Mouse (Mus musculus) heart, embryonic 11.5 days (tissue): ENCODE data around the gene Scamp1. TPM values are rescaled to one million over a fixed set of nuclear protein-coding genes. Genes with fewer than 3 reads are reported as not detected.

Source experiments
- ATAC-seq: fragments of 200-750 bp; cut with Nextera tagmentation; replicated peaks from 2 replicates; pipeline ENCODE4 v1.8.0; 2017; ENCODE audit warnings: moderate library complexity; ENCODE audit not compliant: insufficient number of reproducible peaks, low FRiP score, low TSS enrichment
- H3K27ac ChIP-seq: fragments of 300-500 bp; sonication (generic); 2 replicates; pipeline ENCODE4 v1.5.1; 2014; ENCODE audit warnings: mild to moderate bottlenecking, low read depth, low read length
- H3K27me3 ChIP-seq: fragments of 300-500 bp; sonication (generic); 2 replicates; pipeline ENCODE4 v1.6.1; 2014; ENCODE audit warnings: mild to moderate bottlenecking, low read length, mixed read lengths; ENCODE audit not compliant: control insufficient read depth, insufficient read depth
- H3K36me3 ChIP-seq: fragments of 300-500 bp; sonication (generic); 2 replicates; pipeline ENCODE4 v1.6.1; 2014; ENCODE audit warnings: mild to moderate bottlenecking, low read length, moderate library complexity, mixed read lengths; ENCODE audit not compliant: control insufficient read depth, insufficient read depth
- H3K4me1 ChIP-seq: fragments of 300-500 bp; sonication (generic); 2 replicates; pipeline ENCODE4 v1.6.1; 2014; ENCODE audit warnings: low read length; ENCODE audit not compliant: control insufficient read depth, insufficient read depth
- H3K4me2 ChIP-seq: fragments of 300-500 bp; sonication (generic); 2 replicates; pipeline ENCODE4 v1.6.1; 2014; ENCODE audit warnings: mild to moderate bottlenecking, moderate library complexity
- H3K4me3 ChIP-seq: fragments of 300-500 bp; sonication (generic); 2 replicates; pipeline ENCODE4 v1.5.1; 2014; ENCODE audit warnings: low read depth, low read length
- H3K9ac ChIP-seq: fragments of 300-500 bp; sonication (generic); 2 replicates; pipeline ENCODE4 v1.6.1; 2014; ENCODE audit warnings: mild to moderate bottlenecking, low read depth, low read length, moderate library complexity
- H3K9me3 ChIP-seq: fragments of 300-500 bp; sonication (generic); replicated peaks from 2 replicates; pipeline ENCODE4 v1.6.1; 2016; ENCODE audit warnings: low read length; ENCODE audit not compliant: control insufficient read depth
- WGBS: fragments of 180-500 bp; shearing (Covaris S2); extraction: QIAGEN DNeasy Blood & Tissue Kit; methylation state at CpG from one replicate; pipeline ENCODE4 v1.1.7; 2014; ENCODE audit not compliant: insufficient replicate concordance; 5-methylcytosine and 5-hydroxymethylcytosine counted together
- polyA plus RNA-seq: library from polyadenylated mRNA; unstranded; fragments of >200 nt; fragmentation: Nextera tagmentation; extraction: Ambion mirVana; gene quantifications from 2 replicates; pipeline ENCODE4 v1.2.1, GENCODE M21; 2014

Scamp1 gene
- polyA plus RNA-seq, 1 experiment from 2014 or later: 21.2 TPM

- H3K4me1 ChIP-seq: no peaks in the 10 kb centered on the region
- ATAC-seq: no peak
- no peak overlapping the region for H3K9ac ChIP-seq
- no peak overlapping the region for H3K27ac ChIP-seq
- H3K4me3 ChIP-seq: no peak overlapping the region
- no peaks in the 10 kb centered on the region for H3K9me3 ChIP-seq
- no peaks in the 10 kb centered on the region for H3K27me3 ChIP-seq
- no peaks in the 10 kb centered on the region for H3K36me3 ChIP-seq
- 44% methylated on average over 4 of the region's 4 CpGs for WGBS
- H3K4me2 ChIP-seq: no peak overlapping the region
These were observed 46.2 kb downstream of the Scamp1 start for GRCm38 (mm10) chr13:94239488-94239887.

- Histone ChIP-seq H3K4me2 (no peak overlapping the region), H3K36me3 (no peaks in the 10 kb centered on the region), H3K27me3 (no peaks in the 10 kb centered on the region), H3K27ac (no peak overlapping the region), H3K9me3 (no peaks in the 10 kb centered on the region), H3K9ac (no peak overlapping the region), H3K4me3 (no peak overlapping the region), H3K4me1 (no peaks in the 10 kb centered on the region)
- no peak for ATAC-seq
- 79% methylated on average over 14 of the region's 14 CpGs for WGBS
These were observed 53.8 kb downstream of the Scamp1 start for GRCm38 (mm10) chr13:94231871-94232270.

- 92% methylated on average over 38 of the region's 38 CpGs for WGBS
- no peak for ATAC-seq
- Histone ChIP-seq H3K4me3 (no peak overlapping the region), H3K9me3 (no peaks in the 10 kb centered on the region), H3K36me3 (no peaks in the 10 kb centered on the region), H3K4me2 (no peak overlapping the region), H3K27me3 (no peaks in the 10 kb centered on the region), H3K27ac (no peak overlapping the region), H3K9ac (no peak overlapping the region), H3K4me1 (no peaks in the 10 kb centered on the region)
These were observed 60.6 kb downstream of the Scamp1 start for GRCm38 (mm10) chr13:94224717-94225705.

- Histone ChIP-seq H3K4me1 (no peaks in the 10 kb centered on the region), H3K9me3 (no peaks in the 10 kb centered on the region), H3K9ac (no peak overlapping the region), H3K36me3 (no peaks in the 10 kb centered on the region), H3K27ac (no peak overlapping the region), H3K4me2 (no peak overlapping the region), H3K4me3 (no peak overlapping the region), H3K27me3 (no peaks in the 10 kb centered on the region)
- WGBS: 84% methylated on average over 14 of the region's 14 CpGs
- no peak for ATAC-seq
These were observed 62.0 kb downstream of the Scamp1 start for GRCm38 (mm10) chr13:94223609-94224008.

GRCm38 (mm10) chr13:94212716-94213115 lies 72.9 kb downstream of the Scamp1 start:
- Histone ChIP-seq H3K9me3 (no peaks in the 10 kb centered on the region; the same call in 1 of the 2 replicates), H3K27me3 (no peaks in the 10 kb centered on the region), H3K36me3 (peaks cover 2% of the 10 kb centered on the region), H3K27ac (no peak overlapping the region), H3K4me2 (no peak overlapping the region), H3K9ac (no peak overlapping the region), H3K4me1 (no peaks in the 10 kb centered on the region), H3K4me3 (no peak overlapping the region)
- 73% methylated on average over 2 of the region's 2 CpGs for WGBS
- ATAC-seq: no peak

- ATAC-seq: no peak
- no peak overlapping the region for H3K9ac ChIP-seq
- H3K36me3 ChIP-seq: peaks cover 2% of the 10 kb centered on the region
- no peak overlapping the region for H3K4me3 ChIP-seq
- 94% methylated on average over 2 of the region's 2 CpGs for WGBS
- no peaks in the 10 kb centered on the region; the same call in 1 of the 2 replicates for H3K9me3 ChIP-seq
- no peaks in the 10 kb centered on the region for H3K27me3 ChIP-seq
- H3K4me2 ChIP-seq: no peak overlapping the region
- no peaks in the 10 kb centered on the region for H3K4me1 ChIP-seq
- no peak overlapping the region for H3K27ac ChIP-seq
These were observed 73.5 kb downstream of the Scamp1 start for GRCm38 (mm10) chr13:94212179-94212578.

GRCm38 (mm10) chr13:94211236-94212119 lies 74.2 kb downstream of the Scamp1 start:
- no peak for ATAC-seq
- H3K9me3 ChIP-seq: no peaks in the 10 kb centered on the region; the same call in 1 of the 2 replicates
- no peaks in the 10 kb centered on the region for H3K4me1 ChIP-seq
- no peak overlapping the region for H3K27ac ChIP-seq
- WGBS: 61% methylated on average over 6 of the region's 6 CpGs
- H3K36me3 ChIP-seq: peaks cover 2% of the 10 kb centered on the region
- no peak overlapping the region for H3K4me2 ChIP-seq
- H3K9ac ChIP-seq: no peak overlapping the region
- no peak overlapping the region for H3K4me3 ChIP-seq
- no peaks in the 10 kb centered on the region for H3K27me3 ChIP-seq

GRCm38 (mm10) chr13:94208892-94209291 lies 76.8 kb downstream of the Scamp1 start:
- Histone ChIP-seq H3K27me3 (no peaks in the 10 kb centered on the region), H3K4me2 (no peak overlapping the region)
- no peak for ATAC-seq

More at GRCm38 (mm10) chr13:94208892-94209291, 76.8 kb downstream of the Scamp1 start:
- H3K27ac ChIP-seq: no peak overlapping the region
- no peaks in the 10 kb centered on the region; the same call in 1 of the 2 replicates for H3K9me3 ChIP-seq
- H3K4me3 ChIP-seq: no peak overlapping the region
- peaks cover 2% of the 10 kb centered on the region for H3K36me3 ChIP-seq
- no peaks in the 10 kb centered on the region for H3K4me1 ChIP-seq
- H3K9ac ChIP-seq: no peak overlapping the region
